ENCODE assay signal across 13 mouse cellular contexts in the genomic region with DNA sequence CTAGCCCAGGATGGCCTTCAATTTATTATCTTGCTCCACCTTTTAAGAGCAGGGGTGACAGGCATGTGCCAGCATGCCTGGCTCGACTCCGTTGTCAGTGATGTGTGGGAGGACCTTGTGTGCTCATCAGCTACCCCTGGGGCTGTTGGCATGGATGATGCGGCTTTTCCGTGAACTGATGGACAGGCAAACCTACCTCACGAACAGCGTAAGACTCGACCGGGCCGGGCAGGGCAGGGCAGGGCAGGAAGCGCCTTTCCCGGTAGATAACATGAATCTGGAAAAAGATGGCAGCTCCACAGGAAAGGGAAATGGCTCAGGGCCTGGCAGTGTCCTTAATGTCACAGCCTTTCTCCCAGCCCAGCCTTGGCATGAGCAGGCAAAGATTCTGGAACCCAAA. TPM values are rescaled to one million over a fixed set of nuclear protein-coding genes. Genes with fewer than 3 reads are reported as not detected.
A peak's percentile ranks its signal among the peaks of the same experiment; 100 is the strongest.
DNase-seq lines count a peak whose midpoint lies in the region; ATAC-seq and TF ChIP-seq lines count a peak whose summit lies in the region.
"Had no signal": no experiment of that assay in that cellular context is flagged by ENCODE, and none has a peak within 500 bp of the region (broad histone marks: within the 10 kb centered on the region; RNA-seq: fewer than 3 reads in every experiment).

No protein-coding gene starts in this region.

- no peak overlapping the region for H3K4me2 ChIP-seq in CH12.LX (ENCODE audit: insufficient read depth, low read depth, poor library complexity, severe bottlenecking)
- H3K4me2 ChIP-seq: heart, embryonic 13.5 days had no signal

- dilution Hi-C loops in CH12.LX (cut with MboI; ENCODE audit: extremely low pct_ligation_motif_present, extremely low pct_unique_long_range_greater_than_20kb, low sequenced_read_pairs) = no loop called here

- H3K4me1 ChIP-seq in CH12.LX (ENCODE audit: control insufficient read depth in 1 of 2, insufficient read depth in 2 of 2) = peaks cover 19 to 57% of the 10 kb centered on the region in 2 experiments

- H3K36me3 ChIP-seq in CH12.LX (replicated peaks in 1 of 2; ENCODE audit: control insufficient read depth in 1 of 2, insufficient read depth in 1 of 2, low read length in 1 of 2) = peaks cover 0 to 24% of the 10 kb centered on the region in 2 experiments

- in situ Hi-C loops in CH12.LX (cut with MboI; ENCODE audit: low pct_ligation_motif_present, low pct_unique_long_range_greater_than_20kb, low sequenced_read_pairs) = no loop called here

- no peak overlapping the region for H3K4me3 ChIP-seq in gastrocnemius, adult 2 months
- H3K4me3 ChIP-seq in CH12.LX (replicated peaks in 1 of 3; ENCODE audit: low read depth in 2 of 3, low read length in 2 of 3, poor library complexity in 1 of 3) = no peak overlapping the region
- H3K4me3 ChIP-seq in left cerebral cortex, adult 2 months = no peak overlapping the region
- H3K4me3 ChIP-seq: heart, embryonic 13.5 days; hindbrain, embryonic 10.5 days had no signal

- peak overlapping the region; percentile 92 for H3K27ac ChIP-seq in gastrocnemius, adult 2 months
- H3K27ac ChIP-seq in CH12.LX (ENCODE audit: insufficient read depth, low read depth) = no peak overlapping the region
- no peak overlapping the region for H3K27ac ChIP-seq in left cerebral cortex, adult 2 months
- H3K27ac ChIP-seq: heart, embryonic 13.5 days; hindbrain, embryonic 10.5 days had no signal

- no peak for TF ChIP-seq EP300 in CH12.LX (IDR thresholded peaks at IDR 0.05; ENCODE audit: low read length)

- H3K9ac ChIP-seq in CH12.LX (ENCODE audit: insufficient read depth, low read depth) = no peak overlapping the region
- H3K9ac ChIP-seq: heart, embryonic 13.5 days had no signal

- TF ChIP-seq CTCF in gastrocnemius, adult 2 months (IDR thresholded peaks at IDR 0.05) = no peak
- no peak for TF ChIP-seq CTCF in CH12.LX (conservative IDR thresholded peaks at IDR 0.05 in 1 of 2, IDR thresholded peaks at IDR 0.05 in 1 of 2; ENCODE audit: low read depth in 2 of 2, low read length in 2 of 2)
- no peak for TF ChIP-seq CTCF in left cerebral cortex, adult 2 months (IDR thresholded peaks at IDR 0.05)

- intact Hi-C loops in gastrocnemius, adult 2 months (cut with DNase I) = no loop called here
- intact Hi-C loops in gastrocnemius, postnatal 36 days (cut with DNase I) = no loop called here
- intact Hi-C loops in left cerebral cortex, adult 2 months (cut with DNase I) = no loop called here

- peaks cover 47% of the 10 kb centered on the region for H3K79me2 ChIP-seq in CH12.LX (replicated peaks; ENCODE audit: control insufficient read depth, extremely low read depth, insufficient read depth, poor library complexity, severe bottlenecking)

- DNase-seq in gastrocnemius, adult 2 months = no peak
- no peak for DNase-seq in gastrocnemius, postnatal 36 days
- DNase-seq in CH12.LX (ENCODE audit: extremely low read depth) = no peak
- peak; percentile 10 for DNase-seq in brain, adult 2 months (ENCODE audit: low read depth, low spot score)
- peak; percentile 38 to 72 for DNase-seq in kidney, postnatal 25 days
- DNase-seq in left cerebral cortex, adult 2 months (ENCODE audit: extremely low spot score in 1 of 2, low spot score in 2 of 2) = no peak
- DNase-seq in layer of hippocampus, adult 11-12 months (ENCODE audit: low spot score) = no peak
- DNase-seq: thymus, adult 2 months had no signal

- peaks cover 3% of the 10 kb centered on the region for H3K9me3 ChIP-seq in CH12.LX (replicated peaks; ENCODE audit: low read length)
- H3K9me3 ChIP-seq: heart, embryonic 13.5 days; hindbrain, embryonic 10.5 days had no signal

- no peak for ATAC-seq in megakaryocyte-erythroid progenitor cell, adult 5-6 weeks (replicated peaks; ENCODE audit: low FRiP score, low TSS enrichment, poor library complexity, severe bottlenecking)
- ATAC-seq: intestine, postnatal 0 days had no signal

- TF ChIP-seq POLR2A in CH12.LX (IDR thresholded peaks at IDR 0.05; ENCODE audit: low read depth, low read length) = no peak

- no peak for TF ChIP-seq RAD21 in CH12.LX (IDR thresholded peaks at IDR 0.05; ENCODE audit: low read depth, low read length)

- H3K27me3 ChIP-seq in CH12.LX (replicated peaks) = no peaks in the 10 kb centered on the region
- H3K27me3 ChIP-seq: heart, embryonic 13.5 days had no signal

TF ChIP-seq in CH12.LX, 34 proteins besides CTCF, POLR2A, EP300 and RAD21:
- TF ChIP-seq USF1 (IDR thresholded peaks at IDR 0.05; ENCODE audit: low read depth, low read length) (no peak), BHLHE40 (IDR thresholded peaks at IDR 0.05; ENCODE audit: low read depth, low read length) (0 out of 2 replicates have a peak, but pooled peaks have one; percentile 11), CHD1 (IDR thresholded peaks at IDR 0.05; ENCODE audit: low read depth, low read length) (no peak)

RNA-seq across cellular contexts. Expression of a gene that starts 3.8 kb away (rescaled TPM):
- total RNA-seq in gastrocnemius, adult 2 months (2021) = 100 to 1,000 TPM; 168 to 178 TPM
- 100 to 1,000 TPM; 135 to 148 TPM for total RNA-seq in gastrocnemius, postnatal 36 days (2021)
- total RNA-seq in CH12.LX (2012; rRNA removed) = 27.4 and 36.5 TPM in 2 replicates
- 22.1 and 26.1 TPM in 2 replicates for total RNA-seq in CH12.LX (2014; rRNA removed)
- polyA plus RNA-seq in CH12.LX (2012; ENCODE audit: insufficient read length, low read depth) = 52.5 and 62.9 TPM in 2 replicates
- 10 to 100 TPM; 47.5 to 53.6 TPM for total RNA-seq in left cerebral cortex, adult 2 months (2021)
- 25.8 and 30.7 TPM in 2 replicates for total RNA-seq in megakaryocyte-erythroid progenitor cell, adult 5-6 weeks (2014; fragmentation: Nextera tagmentation)
- total RNA-seq in megakaryocyte-erythroid progenitor cell, adult 5-6 weeks (2017) = 22.6 and 23.7 TPM in 2 replicates

RNA-seq across cellular contexts. Expression of a gene that starts 12.1 kb away (rescaled TPM):
- total RNA-seq in gastrocnemius, adult 2 months (2021) = not detected
- total RNA-seq in gastrocnemius, postnatal 36 days (2021) = not detected
- 1.4 and 2.6 TPM in 2 replicates for total RNA-seq in CH12.LX (2012; rRNA removed)
- total RNA-seq in CH12.LX (2014; rRNA removed) = 0.51 TPM in 2 replicates
- polyA plus RNA-seq in CH12.LX (2012; ENCODE audit: insufficient read length, low read depth) = 0.29 and 0.51 TPM in 2 replicates
- total RNA-seq in left cerebral cortex, adult 2 months (2021) = 1 to 10 TPM; 1.2 to 2.4 TPM
- 0.42 TPM in 1 of 2 replicates, not detected in the other for total RNA-seq in megakaryocyte-erythroid progenitor cell, adult 5-6 weeks (2014; fragmentation: Nextera tagmentation)
- not detected in 2 replicates for total RNA-seq in megakaryocyte-erythroid progenitor cell, adult 5-6 weeks (2017)
- total RNA-seq: gastrocnemius, adult 18-20 months had no signal

RNA-seq across cellular contexts. Expression of a gene that starts 33.1 kb away (rescaled TPM):
- 1 to 10 TPM; 8.6 to 9.1 TPM for total RNA-seq in gastrocnemius, adult 2 months (2021)
- total RNA-seq in gastrocnemius, postnatal 36 days (2021) = 10 to 100 TPM in 1 of 2 experiments, 1 to 10 TPM in 1; 8.4 to 10.1 TPM
- 9.7 and 12.6 TPM in 2 replicates for total RNA-seq in CH12.LX (2012; rRNA removed)
- total RNA-seq in CH12.LX (2014; rRNA removed) = 7.1 and 7.3 TPM in 2 replicates
- 2.2 and 2.9 TPM in 2 replicates for polyA plus RNA-seq in CH12.LX (2012; ENCODE audit: insufficient read length, low read depth)
- total RNA-seq in left cerebral cortex, adult 2 months (2021) = 10 to 100 TPM; 47.9 to 54.6 TPM
- total RNA-seq in megakaryocyte-erythroid progenitor cell, adult 5-6 weeks (2014; fragmentation: Nextera tagmentation) = 5.7 and 7.4 TPM in 2 replicates
- 8.5 and 11.3 TPM in 2 replicates for total RNA-seq in megakaryocyte-erythroid progenitor cell, adult 5-6 weeks (2017)

RNA-seq across cellular contexts. Expression of a gene that starts 36.5 kb away (rescaled TPM):
- 10 to 100 TPM; 11.0 to 12.6 TPM for total RNA-seq in gastrocnemius, adult 2 months (2021)
- total RNA-seq in gastrocnemius, postnatal 36 days (2021) = 10 to 100 TPM in 1 of 2 experiments, 1 to 10 TPM in 1; 9.1 to 11.6 TPM
- 55.5 and 62.6 TPM in 2 replicates for total RNA-seq in CH12.LX (2012; rRNA removed)
- 28.8 and 29.0 TPM in 2 replicates for total RNA-seq in CH12.LX (2014; rRNA removed)
- polyA plus RNA-seq in CH12.LX (2012; ENCODE audit: insufficient read length, low read depth) = 57.1 and 64.9 TPM in 2 replicates
- total RNA-seq in left cerebral cortex, adult 2 months (2021) = 10 to 100 TPM; 43.3 to 46.1 TPM
- total RNA-seq in megakaryocyte-erythroid progenitor cell, adult 5-6 weeks (2014; fragmentation: Nextera tagmentation) = 50.7 and 81.7 TPM in 2 replicates
- 55.3 and 86.3 TPM in 2 replicates for total RNA-seq in megakaryocyte-erythroid progenitor cell, adult 5-6 weeks (2017)

RNA-seq across cellular contexts. Expression of a gene that starts 43.4 kb away (rescaled TPM):
- 10 to 100 TPM; 21.2 to 25.2 TPM for total RNA-seq in gastrocnemius, adult 2 months (2021)
- 10 to 100 TPM; 17.2 to 19.4 TPM for total RNA-seq in gastrocnemius, postnatal 36 days (2021)
- total RNA-seq in CH12.LX (2012; rRNA removed) (77.3 TPM in 2 replicates), CH12.LX (2014; rRNA removed) (72.8 and 75.8 TPM in 2 replicates)
- 128 and 145 TPM in 2 replicates for polyA plus RNA-seq in CH12.LX (2012; ENCODE audit: insufficient read length, low read depth)
- 10 to 100 TPM; 83.8 TPM for total RNA-seq in left cerebral cortex, adult 2 months (2021)
- 76.3 and 86.0 TPM in 2 replicates for total RNA-seq in megakaryocyte-erythroid progenitor cell, adult 5-6 weeks (2014; fragmentation: Nextera tagmentation)
- 67.3 and 88.4 TPM in 2 replicates for total RNA-seq in megakaryocyte-erythroid progenitor cell, adult 5-6 weeks (2017)

Comparison
In these comparisons a context has a peak if more than half of its experiments do, and no peak if none do; other contexts are left out.
1. DNase-seq: peak in brain, adult 2 months (single experiment) and kidney, postnatal 25 days (2 of 2); none in gastrocnemius, adult 2 months (single experiment), gastrocnemius, postnatal 36 days (0 of 2), CH12.LX (single experiment), left cerebral cortex, adult 2 months (0 of 2) and layer of hippocampus, adult 11-12 months (single experiment).